Mouse (Mus musculus) embryonic facial prominence, embryonic 14.5 days (tissue): ENCODE data around the gene D930007J09Rik. TPM values are rescaled to one million over a fixed set of nuclear protein-coding genes. Genes with fewer than 3 reads are reported as not detected.
A peak's percentile ranks its signal among the peaks of the same experiment; 100 is the strongest.

Experiments used
- ATAC-seq: fragments of 200-750 bp; cut with Nextera tagmentation; 2 replicates; pipeline ENCODE4 v1.8.0; 2017; ENCODE audit warnings: low read depth, moderate number of reproducible peaks, moderate TSS enrichment
- DNase-seq: peaks from one replicate; pipeline ENCODE4 v3.0.0-alpha.2; 2015; ENCODE audit warnings: low spot score
- H3K27ac ChIP-seq: fragments of 300-500 bp; sonication (generic); replicated peaks from 2 replicates; pipeline ENCODE4 v1.5.1; 2014; ENCODE audit warnings: low read depth, mild to moderate bottlenecking, low read length, moderate library complexity
- H3K27me3 ChIP-seq: fragments of 300-500 bp; sonication (generic); replicated peaks from 2 replicates; pipeline ENCODE4 v1.6.1; 2014; ENCODE audit warnings: low read length; ENCODE audit not compliant: control insufficient read depth, insufficient read depth
- H3K36me3 ChIP-seq: fragments of 300-500 bp; sonication (generic); 2 replicates; pipeline ENCODE4 v1.6.1; 2014; ENCODE audit warnings: low read length, mixed read lengths; ENCODE audit not compliant: control insufficient read depth, insufficient read depth
- H3K4me1 ChIP-seq: fragments of 300-500 bp; sonication (generic); 2 replicates; pipeline ENCODE4 v1.6.1; 2014; ENCODE audit warnings: antibody characterized with exemption, low read length; ENCODE audit not compliant: control insufficient read depth, insufficient read depth
- H3K4me2 ChIP-seq: fragments of 300-500 bp; sonication (generic); 2 replicates; pipeline ENCODE4 v1.6.1; 2014; ENCODE audit warnings: low read depth, mild to moderate bottlenecking, low read length, moderate library complexity, mixed read lengths
- H3K4me3 ChIP-seq: fragments of 300-500 bp; sonication (generic); 2 replicates; pipeline ENCODE4 v1.5.1; 2014; ENCODE audit warnings: low read depth, mild to moderate bottlenecking, low read length
- H3K9ac ChIP-seq: fragments of 300-500 bp; sonication (generic); 2 replicates; pipeline ENCODE4 v1.6.1; 2014; ENCODE audit warnings: low read depth, mild to moderate bottlenecking, low read length, moderate library complexity, mixed read lengths
- H3K9me3 ChIP-seq: fragments of 300-500 bp; sonication (generic); 2 replicates; pipeline ENCODE4 v1.6.1; 2016; ENCODE audit warnings: low read length; ENCODE audit not compliant: control insufficient read depth
- WGBS: fragments of 180-500 bp; shearing (Covaris S2); extraction: QIAGEN DNeasy Blood & Tissue Kit; methylation state at CpG from one replicate; pipeline ENCODE4 v1.1.7; 2014; 5-methylcytosine and 5-hydroxymethylcytosine counted together
- polyA plus RNA-seq: library from polyadenylated mRNA; unstranded; fragments of >200 nt; fragmentation: Nextera tagmentation; extraction: Ambion mirVana; gene quantifications from 2 replicates; pipeline ENCODE4 v1.2.1, GENCODE M21; 2014

Gene D930007J09Rik
- polyA plus RNA-seq, 1 experiment from 2014 or later = not detected

DNA sequence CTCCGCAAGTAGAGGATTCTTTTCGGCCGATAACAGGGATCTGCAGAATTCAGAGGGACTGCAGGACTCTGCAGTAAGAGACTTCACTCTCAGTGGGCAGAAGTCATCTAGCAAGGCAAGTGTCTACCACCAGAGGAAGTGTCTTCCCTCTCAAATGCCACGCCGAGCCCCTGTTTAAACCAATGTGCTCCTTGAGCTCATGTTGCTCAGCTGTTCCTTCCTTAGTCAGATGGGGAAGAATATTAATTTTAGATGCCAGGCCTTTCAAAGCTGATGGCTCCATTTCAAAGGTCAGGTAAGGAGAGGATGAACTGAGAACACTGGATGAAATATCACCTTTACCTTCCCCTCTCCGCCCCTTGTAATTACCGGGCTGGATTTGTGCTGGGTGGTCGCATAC is 18.8 kb downstream of the D930007J09Rik start, which contains the start of gene Mylk4:
TSS of gene Mylk4 (minus strand) at position 139 of the 400 bp plus-strand sequence.
- ATAC-seq (no peak), DNase-seq (no peak)
- Histone ChIP-seq H3K4me3 (no peak within 1 kb of the TSS), H3K4me2 (no peak within 1 kb of the TSS), H3K27me3 (no peaks in the 10 kb centered on the region), H3K4me1 (no peaks in the 10 kb centered on the region), H3K36me3 (no peaks in the 10 kb centered on the region), H3K27ac (no peak within 1 kb of the TSS), H3K9me3 (no peaks in the 10 kb centered on the region), H3K9ac (no peak within 1 kb of the TSS)
- 78% methylated on average over 8 of the region's 8 CpGs for WGBS

DNA sequence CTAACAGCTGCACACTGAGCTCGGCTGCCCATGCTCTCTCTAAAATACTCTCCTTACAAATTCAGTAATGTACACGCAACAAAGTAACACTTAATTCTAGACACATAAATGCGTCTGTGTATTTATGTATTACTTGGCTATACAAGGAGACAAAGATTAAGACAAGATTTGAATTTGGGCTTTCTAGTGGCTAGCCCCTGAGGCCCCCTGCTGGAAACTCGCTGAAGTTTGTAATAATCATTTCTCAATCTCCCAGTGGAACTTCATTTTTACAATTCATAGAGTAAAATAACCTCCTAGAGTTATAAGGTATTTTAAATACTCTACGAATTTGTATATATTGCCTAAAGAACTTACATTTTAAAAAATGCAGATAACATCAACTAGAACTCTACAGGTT is 19.6 kb downstream of the D930007J09Rik start:
- ATAC-seq = no peak
- Histone ChIP-seq H3K36me3 (no peaks in the 10 kb centered on the region), H3K27ac (no peak overlapping the region), H3K9me3 (no peaks in the 10 kb centered on the region), H3K4me2 (no peak overlapping the region), H3K4me3 (no peak overlapping the region), H3K4me1 (no peaks in the 10 kb centered on the region), H3K27me3 (no peaks in the 10 kb centered on the region), H3K9ac (no peak overlapping the region)
- WGBS = 58% methylated on average over 5 of the region's 5 CpGs
- no peak for DNase-seq

DNA sequence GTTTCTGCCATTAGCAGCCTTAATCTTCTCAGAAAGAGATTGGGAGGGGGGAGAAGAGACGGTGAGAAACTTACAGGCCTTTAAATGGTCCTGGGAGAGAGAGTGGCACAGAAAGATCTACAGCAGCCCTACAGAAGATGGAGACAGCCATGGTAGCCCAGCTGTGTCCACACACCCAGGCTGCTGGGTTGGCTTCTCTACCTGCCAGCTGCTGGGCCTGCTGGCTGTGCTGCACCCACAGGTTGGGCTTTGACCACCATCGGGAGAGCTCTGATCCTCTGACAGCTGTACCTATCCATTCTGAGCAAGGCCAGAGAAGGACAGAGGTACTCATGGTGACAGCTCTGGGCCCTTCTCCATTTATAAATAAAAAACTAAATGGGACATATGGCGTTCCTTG is 23.8 kb downstream of the D930007J09Rik start:
- H3K27me3 ChIP-seq = no peaks in the 10 kb centered on the region
- no peaks in the 10 kb centered on the region for H3K36me3 ChIP-seq
- DNase-seq = no peak
- H3K4me3 ChIP-seq = no peak overlapping the region
- ATAC-seq = no peak
- H3K9me3 ChIP-seq = no peaks in the 10 kb centered on the region
- H3K27ac ChIP-seq = no peak overlapping the region
- whole genome bisulfite sequencing = 65% methylated on average over 3 of the region's 3 CpGs
- H3K4me2 ChIP-seq = no peak overlapping the region
- H3K9ac ChIP-seq = no peak overlapping the region
- H3K4me1 ChIP-seq = peaks cover 4% of the 10 kb centered on the region; the same call in 1 of the 2 replicates

DNA sequence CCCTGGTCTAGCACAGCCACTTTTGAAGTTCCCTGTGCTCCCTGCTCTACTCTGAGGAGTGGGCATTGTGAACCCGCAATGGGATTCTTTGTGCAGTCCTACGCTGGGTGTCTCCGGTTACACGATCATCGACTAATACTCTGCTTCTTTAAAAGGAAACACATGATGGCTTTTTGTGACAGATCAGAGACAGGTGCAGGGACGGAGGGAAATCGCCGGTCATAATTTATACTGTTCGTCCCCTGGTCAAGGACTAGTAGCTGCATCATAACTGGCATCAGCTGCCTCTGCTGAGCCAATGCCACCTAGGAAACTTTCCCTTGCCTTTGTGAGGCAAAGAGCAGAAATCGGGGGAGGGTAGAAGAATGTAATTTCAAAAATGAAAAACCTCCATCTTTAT is 26.3 kb downstream of the D930007J09Rik start:
- no peaks in the 10 kb centered on the region for H3K27me3 ChIP-seq
- H3K36me3 ChIP-seq = no peaks in the 10 kb centered on the region
- no peak overlapping the region for H3K4me2 ChIP-seq
- no peak overlapping the region for H3K9ac ChIP-seq
- H3K9me3 ChIP-seq = no peaks in the 10 kb centered on the region
- H3K27ac ChIP-seq = peak overlapping the region; percentile 55; the same call in 1 of the 2 replicates
- peak; percentile 50 for DNase-seq
- peak; percentile 68 for ATAC-seq
- no peak overlapping the region for H3K4me3 ChIP-seq
- peaks cover 4% of the 10 kb centered on the region; the same call in 1 of the 2 replicates for H3K4me1 ChIP-seq
- WGBS = 50% methylated on average over 10 of the region's 10 CpGs

DNA sequence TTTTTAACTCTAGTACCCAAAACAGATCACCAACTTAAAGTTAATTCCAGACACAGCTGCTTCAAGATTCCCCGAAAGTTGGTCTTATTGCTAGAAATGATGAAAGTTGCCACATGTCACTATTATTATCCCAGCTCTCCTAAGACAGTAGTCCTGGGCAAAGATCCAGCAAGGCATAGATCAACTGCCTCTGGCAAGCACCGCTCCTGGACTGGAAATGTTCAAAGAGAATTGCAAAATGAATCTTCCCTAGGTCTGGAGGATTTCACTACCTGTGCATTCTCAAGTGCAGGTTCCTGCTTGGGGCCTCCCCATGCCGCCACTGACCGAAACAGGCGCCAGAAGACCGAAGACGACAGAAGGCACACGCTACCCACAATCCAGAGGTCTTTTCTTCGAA is 26.8 kb downstream of the D930007J09Rik start:
- ATAC-seq (no peak), DNase-seq (peak; percentile 53)
- H3K4me2 ChIP-seq = no peak overlapping the region
- H3K27me3 ChIP-seq = no peaks in the 10 kb centered on the region
- no peak overlapping the region for H3K9ac ChIP-seq
- no peaks in the 10 kb centered on the region for H3K9me3 ChIP-seq
- no peaks in the 10 kb centered on the region for H3K36me3 ChIP-seq
- H3K4me3 ChIP-seq = no peak overlapping the region
- peaks cover 4% of the 10 kb centered on the region; the same call in 1 of the 2 replicates for H3K4me1 ChIP-seq
- WGBS = 84% methylated on average over 9 of the region's 9 CpGs
- H3K27ac ChIP-seq = peak overlapping the region; percentile 55; the same call in 1 of the 2 replicates

DNA sequence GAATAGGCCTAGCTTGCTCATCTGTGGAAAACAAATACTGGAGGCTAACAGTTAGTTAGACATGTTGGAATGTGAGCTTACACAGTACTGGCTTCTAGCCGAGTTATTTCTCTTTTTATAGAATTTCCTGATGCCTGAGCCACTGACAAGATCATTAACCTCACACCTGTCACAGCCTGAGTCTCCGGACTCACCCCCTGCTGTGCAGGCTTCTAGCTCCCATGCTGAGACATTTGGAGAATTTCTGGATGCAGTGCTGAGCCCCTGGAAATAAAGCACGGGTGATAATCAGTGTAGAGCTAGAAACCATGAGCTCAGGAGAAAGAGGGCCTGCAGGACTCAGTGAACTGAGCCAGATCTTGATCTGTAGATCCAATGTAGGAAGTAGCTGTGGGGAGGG is 32.7 kb downstream of the D930007J09Rik start:
- Histone ChIP-seq H3K4me3 (no peak overlapping the region), H3K27me3 (no peaks in the 10 kb centered on the region), H3K36me3 (no peaks in the 10 kb centered on the region), H3K27ac (no peak overlapping the region), H3K4me1 (no peaks in the 10 kb centered on the region), H3K9ac (no peak overlapping the region), H3K9me3 (no peaks in the 10 kb centered on the region), H3K4me2 (no peak overlapping the region)
- WGBS = 22% methylated on average over 3 of the region's 3 CpGs
- peak; percentile 75 for DNase-seq
- peak; percentile 67 for ATAC-seq

DNA sequence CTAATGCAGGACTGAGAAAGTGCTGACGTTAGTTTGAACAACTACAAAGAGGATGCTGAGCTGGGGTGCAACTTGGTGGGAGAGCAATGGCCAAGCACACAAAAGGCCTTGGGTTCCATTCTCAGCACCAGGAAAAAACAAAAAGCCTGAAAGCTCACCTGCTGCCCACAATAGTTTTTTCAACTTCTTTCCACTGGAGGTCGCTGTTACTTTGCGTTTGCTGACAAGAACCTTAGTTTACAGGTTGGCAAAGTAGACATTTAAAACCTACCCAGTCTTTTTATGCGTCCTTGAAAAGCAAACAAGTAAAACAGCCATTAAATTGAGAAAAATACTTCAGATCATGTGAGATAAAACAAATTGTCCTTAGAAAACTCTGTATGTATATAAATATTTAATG is 34.5 kb downstream of the D930007J09Rik start:
- Histone ChIP-seq H3K9ac (no peak overlapping the region), H3K4me1 (no peaks in the 10 kb centered on the region), H3K27me3 (no peaks in the 10 kb centered on the region), H3K4me3 (no peak overlapping the region), H3K27ac (no peak overlapping the region), H3K36me3 (no peaks in the 10 kb centered on the region), H3K4me2 (no peak overlapping the region), H3K9me3 (no peaks in the 10 kb centered on the region)
- DNase-seq (peak; percentile 66), ATAC-seq (no peak)
- WGBS = 11% methylated on average over 4 of the region's 4 CpGs

DNA sequence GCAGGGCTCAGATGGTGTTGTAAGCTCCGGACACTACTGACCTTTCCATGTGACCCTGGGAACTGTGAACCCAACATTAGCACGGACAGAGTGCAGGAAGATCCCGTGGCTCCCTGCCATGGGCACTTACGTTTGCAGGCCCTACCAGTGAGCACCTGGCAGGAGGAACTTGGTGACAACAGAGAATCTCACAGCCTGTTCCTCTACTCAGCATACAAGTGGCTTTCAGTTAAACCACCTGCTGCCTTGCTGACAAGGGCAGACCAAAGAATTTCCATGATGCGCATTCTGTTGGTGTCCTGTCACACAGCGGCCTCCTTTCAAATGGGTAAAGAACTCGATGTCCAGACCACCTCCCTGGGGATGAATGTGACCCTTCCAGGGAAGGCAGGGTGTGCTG is 38.2 kb downstream of the D930007J09Rik start:
- DNase-seq (no peak), ATAC-seq (0 out of 2 replicates have a peak, but pooled peaks have one; percentile 18)
- 39% methylated on average over 7 of the region's 7 CpGs for WGBS
- Histone ChIP-seq H3K36me3 (no peaks in the 10 kb centered on the region), H3K9ac (no peak overlapping the region), H3K9me3 (no peaks in the 10 kb centered on the region), H3K4me1 (no peaks in the 10 kb centered on the region), H3K27ac (no peak overlapping the region), H3K4me3 (no peak overlapping the region), H3K4me2 (no peak overlapping the region), H3K27me3 (no peaks in the 10 kb centered on the region)

DNA sequence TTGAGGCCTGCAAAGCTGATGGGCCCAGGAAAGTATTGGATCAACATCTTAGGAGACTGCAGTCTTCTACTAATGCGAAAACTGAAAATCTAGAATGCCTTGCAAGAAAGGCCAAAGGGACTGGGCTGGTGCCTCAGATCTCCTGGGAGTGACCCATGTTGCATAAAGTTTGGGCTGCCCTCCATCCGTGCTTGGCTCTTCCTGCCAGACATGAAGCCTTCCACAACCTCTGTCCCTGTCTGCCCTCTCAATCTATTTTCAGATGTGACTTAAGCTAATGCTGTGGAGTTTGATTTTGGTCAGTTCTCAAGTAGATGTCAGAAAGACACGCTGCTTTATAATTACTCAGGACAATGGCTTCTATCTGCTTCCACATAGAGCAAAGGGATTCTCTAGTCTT is 39.5 kb downstream of the D930007J09Rik start:
- no peak for DNase-seq
- H3K9me3 ChIP-seq = no peaks in the 10 kb centered on the region
- H3K36me3 ChIP-seq = no peaks in the 10 kb centered on the region
- no peaks in the 10 kb centered on the region for H3K4me1 ChIP-seq
- H3K9ac ChIP-seq = no peak overlapping the region
- no peak overlapping the region for H3K27ac ChIP-seq
- no peak for ATAC-seq
- H3K27me3 ChIP-seq = no peaks in the 10 kb centered on the region
- no peak overlapping the region for H3K4me2 ChIP-seq
- 83% methylated on average over 3 of the region's 3 CpGs for WGBS
- H3K4me3 ChIP-seq = no peak overlapping the region
